Mouse (Mus musculus) induced T-regulatory cell, adult 2 months (primary cell): ENCODE data around the gene Scfd2.

Experiments used
- DNase-seq: peaks from one replicate; pipeline ENCODE4 v3.0.0-alpha.2; 2012; ENCODE audit warnings: low read depth

Scfd2 gene

DNA sequence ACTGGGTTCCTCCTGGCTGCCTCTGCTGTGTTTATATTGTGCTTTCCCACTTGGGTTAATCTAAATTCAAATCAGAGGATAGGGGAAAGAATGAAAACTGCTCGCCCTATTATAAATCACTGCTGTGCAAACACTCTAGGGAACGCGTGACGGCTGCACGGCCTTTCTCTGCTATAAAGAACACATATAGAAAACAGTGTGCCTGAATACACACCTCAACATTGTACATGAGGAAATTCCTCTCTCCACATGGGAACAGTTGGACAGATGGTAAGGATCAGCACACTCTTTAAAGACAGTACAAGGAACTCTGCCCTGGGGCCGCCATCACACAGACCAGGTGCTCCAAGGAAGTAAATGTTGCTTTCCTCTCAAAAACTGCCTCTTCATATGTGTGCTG is 166.2 kb downstream of the Scfd2 start:
- no peak for DNase-seq

DNA sequence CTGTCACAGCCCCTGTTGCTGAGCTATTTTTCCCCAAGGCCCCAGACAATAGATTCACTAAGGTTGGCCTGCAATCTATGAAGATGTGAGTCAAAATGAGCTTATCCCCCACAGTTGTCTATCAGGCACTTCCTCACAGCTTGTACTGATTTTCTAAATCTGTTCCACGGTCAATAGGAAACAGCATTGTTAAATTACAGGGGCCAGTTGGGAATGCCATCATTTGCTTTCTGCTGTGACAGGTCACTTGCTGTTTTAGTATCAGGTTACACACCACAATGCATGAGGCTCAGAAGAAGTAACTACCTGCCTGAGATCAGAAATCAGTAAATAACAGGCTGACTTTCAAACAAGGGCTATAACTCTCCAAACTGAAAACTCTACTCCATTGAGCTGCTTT is 168.3 kb downstream of the Scfd2 start:
- DNase-seq = no peak

DNA sequence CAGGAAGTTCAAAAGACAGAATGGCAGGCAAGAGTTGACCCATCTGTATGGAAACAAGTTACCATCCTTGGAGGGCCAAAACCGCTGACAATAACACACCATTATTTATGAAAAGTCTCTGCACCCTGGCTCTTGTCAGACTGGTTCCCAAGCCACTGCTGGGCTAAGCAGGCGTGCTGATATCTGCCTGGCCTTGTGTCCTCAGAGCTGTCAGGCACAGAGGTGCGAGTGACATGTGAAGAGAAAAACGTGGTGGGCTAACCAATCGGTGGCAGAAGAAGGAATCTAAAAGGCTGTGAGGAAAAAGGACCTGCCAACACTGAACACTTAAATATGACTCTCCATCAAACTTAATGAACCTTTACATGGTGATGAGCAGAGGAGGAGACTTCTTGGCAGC is 170.0 kb downstream of the Scfd2 start:
- no peak for DNase-seq

DNA sequence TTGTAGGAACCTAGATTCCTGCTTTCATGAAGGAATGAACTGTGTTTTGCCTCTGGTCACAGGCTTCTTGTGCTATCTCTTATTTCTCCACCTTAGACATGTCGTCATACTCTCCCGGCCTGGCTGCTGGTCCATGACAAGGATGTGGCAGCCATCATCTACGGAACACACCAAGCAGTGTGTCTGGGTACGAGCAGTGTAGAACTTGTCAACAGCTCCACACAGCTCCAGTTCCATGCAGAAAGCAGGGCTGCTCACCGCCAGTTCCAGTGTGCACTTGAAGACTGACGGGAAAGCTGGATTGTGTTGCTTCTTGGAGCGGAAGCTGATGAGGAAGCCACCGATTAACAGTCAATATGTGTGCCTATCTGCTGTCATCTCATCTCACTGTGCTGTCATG is 173.5 kb downstream of the Scfd2 start:
- no peak for DNase-seq

DNA sequence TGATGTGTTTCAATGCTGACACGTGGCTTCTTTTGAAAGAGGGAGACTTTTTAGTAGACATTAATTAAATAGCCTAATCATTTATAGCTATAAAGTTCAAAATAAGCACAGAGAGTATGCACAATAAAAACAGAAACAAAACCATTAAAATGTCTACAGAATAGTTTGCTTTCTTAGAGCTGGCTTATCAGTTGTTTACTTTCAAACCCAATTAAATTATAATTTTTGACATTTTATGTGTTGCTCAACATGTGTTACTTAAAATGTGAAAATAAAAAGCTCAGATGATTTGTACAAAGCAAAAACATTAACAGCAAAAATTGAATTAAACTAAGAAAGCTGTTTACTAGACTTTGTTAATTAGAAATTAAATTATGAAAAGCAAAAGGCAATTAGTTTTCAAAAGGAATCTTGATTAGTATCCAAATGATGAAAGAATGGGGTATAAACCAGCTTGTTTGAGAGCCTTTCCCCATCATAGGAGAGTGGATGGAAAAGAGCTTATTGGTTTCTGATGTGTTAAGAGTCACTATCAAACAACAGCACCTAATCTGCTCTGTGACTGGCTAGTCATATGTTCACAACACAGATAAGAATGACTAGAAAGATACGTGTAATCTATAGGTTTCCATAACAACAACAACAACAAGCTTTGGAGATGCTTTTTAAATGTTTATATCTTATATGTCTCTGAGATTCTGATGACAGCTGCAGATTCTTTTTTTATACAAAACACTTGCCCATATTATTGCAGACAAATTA is 176.0 kb downstream of the Scfd2 start:
- no peak for DNase-seq

DNA sequence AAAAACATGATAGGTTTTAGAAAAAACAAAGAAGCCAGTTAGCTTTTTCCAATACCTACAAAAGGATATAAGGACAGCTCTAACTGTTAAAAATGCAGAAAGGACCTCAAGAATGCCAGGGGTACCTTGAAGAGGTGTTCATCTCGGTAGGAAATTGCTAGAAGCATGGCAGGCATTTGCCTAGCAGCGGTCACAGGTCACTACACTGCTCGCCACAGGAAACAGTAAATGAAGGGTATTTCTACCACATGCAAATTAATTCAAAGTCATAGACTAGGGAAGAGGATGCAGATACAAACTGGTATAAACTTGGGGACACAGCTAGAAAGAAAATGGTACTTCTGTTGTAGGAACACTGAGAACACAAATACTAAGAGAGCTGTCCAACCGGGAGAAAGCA is 180.7 kb downstream of the Scfd2 start:
- peak; percentile 7 for DNase-seq

DNA sequence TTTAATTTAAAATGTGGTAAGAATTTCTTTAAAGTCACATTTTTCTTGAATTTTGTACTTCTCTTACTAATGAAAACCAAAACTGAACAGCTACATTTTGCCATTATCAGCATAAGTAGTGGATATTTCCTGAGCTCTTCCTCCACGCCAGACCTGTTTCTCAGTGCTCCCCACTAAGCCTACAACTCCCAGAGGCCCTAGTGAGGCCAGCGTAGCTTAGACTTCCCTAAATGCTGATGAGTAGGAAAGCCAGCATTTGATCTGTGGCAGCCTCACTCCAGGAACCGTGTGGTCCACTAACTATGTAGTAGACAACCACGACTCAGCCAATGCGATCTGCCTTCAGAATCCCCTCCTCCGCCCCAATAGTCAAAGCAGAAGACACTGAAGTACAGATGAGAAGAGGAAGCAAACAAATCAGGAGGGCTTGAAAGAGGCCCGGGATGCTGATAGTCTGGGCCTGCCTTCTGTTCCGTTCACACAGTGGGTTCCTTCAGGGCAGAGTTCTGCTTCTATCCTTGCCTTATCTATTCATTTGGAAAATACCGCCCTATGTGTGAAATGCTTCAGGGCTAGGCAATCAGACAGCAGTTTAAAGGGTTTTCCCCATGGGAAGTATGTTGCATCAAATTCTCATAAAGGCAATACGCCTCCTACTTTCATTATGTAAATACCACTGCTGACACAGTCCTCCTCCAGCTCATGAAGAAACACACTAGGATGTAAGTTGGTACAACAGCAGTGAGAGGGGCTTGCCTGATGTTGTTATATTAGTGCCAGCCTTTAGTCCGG is 183.3 kb downstream of the Scfd2 start:
- peak; percentile 61 for DNase-seq

DNA sequence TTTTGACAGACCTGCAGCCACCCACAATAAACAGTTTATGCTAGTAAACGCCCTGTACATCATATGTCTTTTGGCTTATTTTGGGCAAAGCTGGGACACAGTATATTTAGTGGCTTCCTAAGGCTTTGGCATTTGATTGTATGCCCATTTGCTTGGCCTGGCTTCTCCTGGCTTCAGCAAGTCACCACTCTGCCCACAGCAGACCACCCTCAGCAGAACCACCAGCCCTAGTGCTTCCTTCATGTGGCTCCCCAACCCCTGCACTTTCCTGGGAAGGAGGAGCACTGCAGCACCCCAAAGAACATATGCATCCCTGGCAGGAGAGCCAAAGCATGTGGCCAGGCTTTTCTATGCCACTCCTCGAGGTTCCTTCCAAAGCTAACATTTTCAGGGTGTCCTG is 188.5 kb downstream of the Scfd2 start:
- DNase-seq = no peak

DNA sequence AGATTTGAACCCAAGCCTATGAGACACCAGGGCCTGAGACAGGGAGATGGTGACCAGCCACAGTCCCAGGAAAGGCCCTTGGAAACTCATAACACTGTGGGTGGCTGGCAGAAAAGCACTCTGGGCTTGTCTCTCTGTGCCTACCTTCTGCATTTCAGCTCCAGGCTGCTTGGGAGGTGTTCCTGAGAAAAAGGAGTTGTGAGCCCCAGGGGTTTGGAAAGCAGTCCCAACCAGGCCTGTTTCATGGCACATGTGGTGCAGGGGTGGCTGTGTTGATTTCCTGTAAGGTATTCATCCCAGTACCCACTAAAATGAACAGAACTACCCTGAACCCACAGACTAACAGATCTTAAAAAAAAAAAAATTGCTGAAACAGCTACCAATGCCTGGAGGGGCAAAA is 189.0 kb downstream of the Scfd2 start:
- no peak for DNase-seq

DNA sequence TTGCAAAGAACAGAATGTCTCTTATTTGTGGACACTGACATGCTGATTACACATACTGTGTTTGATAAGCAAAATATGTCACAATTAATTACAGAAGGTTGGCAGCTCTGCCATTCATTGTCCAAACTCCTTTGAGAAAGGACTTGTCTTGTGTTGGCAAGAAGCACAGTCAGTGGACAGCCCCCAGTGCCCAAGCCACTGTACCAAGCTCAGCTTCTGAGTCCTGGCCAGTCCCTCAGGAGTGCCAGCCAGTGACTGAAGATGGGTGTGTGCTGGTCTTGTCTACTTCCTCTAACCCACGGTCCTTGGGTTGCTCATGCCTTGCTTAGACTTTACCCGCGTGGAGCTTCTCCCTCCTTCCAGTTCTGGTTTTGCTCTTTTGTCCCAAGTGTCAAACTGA is 194.1 kb downstream of the Scfd2 start:
- no peak for DNase-seq

DNA sequence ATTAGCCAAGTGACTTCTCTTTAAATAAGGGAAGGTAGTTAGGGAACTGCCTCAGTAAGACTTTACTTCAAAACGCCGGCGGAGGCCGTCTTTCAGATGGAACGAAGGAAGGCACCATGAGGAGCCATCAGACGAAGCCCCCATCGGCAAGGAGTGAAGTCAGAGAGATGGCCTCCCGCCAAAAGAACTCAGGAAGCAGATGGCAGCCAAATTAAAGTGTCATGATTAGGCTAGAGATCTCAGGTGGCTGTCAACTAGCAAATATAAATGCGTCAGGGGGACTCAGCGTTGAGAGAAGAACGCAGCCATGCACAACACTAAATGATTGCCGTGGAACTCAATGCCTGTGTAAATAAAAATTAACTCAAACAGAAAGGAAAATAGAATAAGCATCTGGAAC is 194.8 kb downstream of the Scfd2 start:
- no peak for DNase-seq

DNA sequence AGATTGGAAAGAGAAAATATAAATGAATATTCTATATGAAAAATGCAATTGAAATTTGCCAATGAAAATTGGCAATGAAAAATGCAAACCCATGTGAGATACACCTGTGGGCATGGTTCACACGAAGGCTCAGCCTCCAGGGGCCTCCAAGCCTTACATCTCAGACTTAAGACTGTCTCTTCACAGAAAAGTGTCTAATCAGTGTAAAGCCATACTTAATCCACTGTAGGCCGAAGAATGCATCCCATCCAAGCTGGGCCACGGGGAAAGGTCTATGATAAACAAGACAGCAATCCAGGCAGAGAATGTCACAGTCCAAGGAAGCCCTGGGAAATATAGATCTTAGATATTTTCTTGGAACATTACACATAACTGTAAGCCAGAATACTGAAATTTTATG is 198.3 kb downstream of the Scfd2 start:
- DNase-seq = no peak

DNA sequence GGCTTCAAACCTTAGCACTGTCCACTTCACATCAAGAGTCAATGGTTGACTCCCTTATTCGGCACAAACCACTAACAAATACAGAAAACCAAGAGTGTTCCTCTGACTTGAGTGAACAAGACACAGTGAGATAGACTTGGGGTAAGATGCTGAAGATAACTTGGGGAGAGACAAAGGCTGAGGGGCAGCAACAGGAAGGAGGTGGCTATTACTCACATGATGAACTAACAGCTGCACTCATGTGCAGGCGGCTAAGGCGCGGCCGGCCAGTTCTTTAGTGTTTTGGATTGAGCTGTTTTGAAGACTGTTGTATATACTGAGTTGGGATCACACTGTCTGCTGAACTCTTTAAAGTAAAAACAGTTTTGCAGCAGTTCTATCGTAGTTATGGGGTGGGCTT is 205.3 kb downstream of the Scfd2 start:
- no peak for DNase-seq

DNA sequence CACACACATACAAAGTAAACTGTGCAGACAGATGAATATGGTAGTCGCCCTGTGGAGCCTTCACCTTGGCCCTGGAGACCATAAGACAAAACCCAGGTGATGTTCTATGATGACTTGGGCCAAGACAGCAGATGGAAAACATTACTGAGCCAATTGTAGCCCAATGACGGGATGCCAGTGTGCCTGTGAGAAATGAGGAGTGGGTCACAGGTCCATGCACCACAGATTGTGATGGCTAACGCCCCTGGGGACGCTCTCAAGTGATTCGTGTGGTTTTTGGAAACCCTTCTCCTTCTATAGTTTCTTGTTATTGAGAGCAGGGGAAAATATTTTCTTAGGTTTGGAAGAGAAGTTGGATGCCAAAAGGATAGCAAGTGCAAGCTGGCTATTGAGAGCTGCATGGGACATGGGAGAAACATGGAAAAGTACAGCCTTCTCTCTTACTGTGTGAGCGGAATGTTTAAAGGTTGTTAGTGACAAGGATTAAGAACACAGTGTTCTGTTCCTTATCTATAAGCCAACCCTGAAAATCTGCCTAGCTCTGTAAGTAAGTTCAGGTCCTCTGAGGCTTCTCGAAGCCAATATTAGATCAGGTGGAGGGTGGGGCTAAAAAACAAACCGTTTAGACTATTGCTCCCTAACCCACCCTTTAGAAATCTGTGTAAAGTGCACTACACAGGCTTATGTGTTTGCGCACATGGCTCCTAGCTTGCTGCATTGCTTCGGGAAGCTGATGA is 210.4 kb downstream of the Scfd2 start:
- DNase-seq = no peak

DNA sequence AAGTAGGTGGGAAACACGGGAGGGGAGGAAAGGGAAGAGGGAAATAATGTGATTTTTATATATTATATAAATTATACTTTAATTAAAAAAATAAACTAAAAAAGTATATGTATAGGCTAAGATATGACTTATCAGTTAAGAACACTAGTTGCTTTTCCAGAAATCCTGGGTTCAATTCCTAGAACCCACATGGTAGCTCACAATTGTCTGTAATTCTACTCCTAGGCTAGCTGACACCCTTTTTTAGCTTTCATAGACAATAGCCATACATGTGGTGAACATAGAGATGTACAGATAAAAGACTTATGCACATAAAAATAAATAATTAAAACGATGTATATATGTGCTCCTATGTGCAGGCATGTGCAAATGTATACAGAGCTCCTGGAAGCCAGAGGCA is 212.0 kb downstream of the Scfd2 start:
- no peak for DNase-seq

DNA sequence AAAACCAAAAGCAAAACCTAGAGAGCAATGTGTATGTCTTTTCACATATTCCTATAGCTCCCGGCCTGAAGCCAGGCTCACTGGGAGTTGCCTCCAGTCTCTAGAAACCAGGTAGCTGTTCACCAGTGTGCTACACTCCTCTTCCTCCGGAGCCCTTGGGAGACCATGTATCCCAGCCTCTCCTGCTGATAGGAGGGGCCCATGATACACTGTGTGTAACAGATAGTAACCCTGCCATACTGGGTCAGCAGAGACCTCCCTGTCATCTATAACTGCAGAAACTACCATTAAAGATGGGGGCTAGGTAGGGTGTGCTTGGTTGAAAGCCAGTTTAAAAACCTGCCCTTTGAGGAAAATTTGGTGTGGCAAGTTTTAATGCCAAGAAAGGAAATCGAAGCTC is 214.4 kb downstream of the Scfd2 start:
- no peak for DNase-seq

DNA sequence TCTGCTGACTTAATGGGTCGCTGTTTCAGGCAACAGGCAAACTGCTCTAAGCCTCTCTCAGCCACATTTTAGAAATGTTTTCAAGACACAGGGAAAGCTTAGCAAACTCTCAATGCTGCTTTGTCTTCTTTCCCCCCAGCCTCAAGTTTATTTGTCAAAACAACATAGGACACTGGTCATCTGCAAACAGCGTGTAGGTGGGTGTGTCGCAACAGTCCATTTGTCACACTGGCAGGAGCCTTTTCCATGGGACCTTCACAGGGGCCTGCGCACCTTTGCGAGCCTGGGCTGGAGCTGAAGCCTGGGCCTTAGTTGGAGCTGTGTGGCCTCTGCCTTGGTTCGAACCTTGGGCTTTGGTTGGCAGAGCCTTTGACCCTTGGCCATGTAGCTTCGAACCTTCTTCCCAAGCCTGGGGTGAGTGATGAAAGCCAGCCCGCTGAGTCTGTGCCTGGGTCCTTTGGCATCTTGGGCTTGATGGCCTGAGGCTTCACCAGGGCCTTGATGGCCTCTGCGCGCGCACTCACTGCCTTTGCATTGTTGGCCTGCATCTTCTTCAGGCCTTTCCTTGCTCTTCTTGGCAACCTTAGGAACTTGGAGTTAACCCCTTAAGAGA is 215.1 kb downstream of the Scfd2 start:
- no peak for DNase-seq

DNA sequence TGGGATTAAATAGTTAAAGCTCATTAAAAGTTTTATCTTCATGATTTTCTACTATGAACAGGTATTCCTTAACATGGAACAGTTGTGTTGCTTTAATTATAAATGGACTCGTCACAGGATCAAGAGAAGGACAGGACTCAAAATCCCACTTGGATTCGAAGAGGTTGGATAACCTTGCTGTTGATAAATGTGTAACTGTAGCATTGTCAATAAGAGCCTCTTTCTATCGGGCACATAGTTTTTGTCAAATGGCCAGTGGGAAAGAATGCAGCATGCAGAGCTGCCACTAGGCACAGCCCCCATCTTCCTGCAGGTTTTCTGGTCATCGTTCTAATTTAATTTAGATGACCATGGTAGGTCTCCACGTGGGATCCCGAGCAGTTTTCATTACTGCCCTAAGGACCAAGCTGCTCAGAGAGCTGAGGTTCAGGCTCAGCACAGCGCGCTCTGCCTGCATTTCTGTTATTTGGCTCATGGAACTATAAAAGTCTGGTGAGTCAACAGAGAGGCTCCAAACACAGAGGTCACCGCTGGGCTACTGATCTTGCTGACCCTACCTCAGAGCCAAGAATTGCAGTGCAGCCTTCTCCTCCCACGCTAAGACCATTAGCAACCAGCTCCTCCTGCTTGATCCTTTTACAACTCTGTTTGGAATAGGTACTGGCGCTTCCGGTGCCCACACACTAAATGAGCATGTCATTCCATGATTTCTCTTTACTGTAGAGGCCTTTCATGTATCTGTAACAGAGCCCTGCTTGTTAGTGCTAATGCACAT is 215.9 kb downstream of the Scfd2 start:
- DNase-seq = no peak

DNA sequence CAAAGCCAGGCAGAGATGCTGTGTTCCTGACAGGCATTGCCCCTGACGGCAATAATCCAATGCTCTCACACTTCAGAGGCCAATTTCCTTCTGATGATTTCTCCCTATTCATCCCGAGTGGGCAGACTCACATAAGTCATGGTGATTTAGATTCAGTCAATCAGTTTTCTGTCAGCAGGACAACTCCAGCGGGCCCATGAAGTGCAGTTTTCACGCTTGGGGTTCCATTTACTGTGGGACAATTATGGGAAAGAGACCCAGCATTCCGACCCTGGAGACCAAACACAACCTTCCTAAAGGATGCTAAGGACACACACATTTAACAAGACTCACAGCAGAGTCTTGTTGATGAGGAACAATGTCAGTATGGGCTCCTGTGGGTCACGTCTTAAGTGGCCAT is 217.1 kb downstream of the Scfd2 start:
- no peak for DNase-seq

DNA sequence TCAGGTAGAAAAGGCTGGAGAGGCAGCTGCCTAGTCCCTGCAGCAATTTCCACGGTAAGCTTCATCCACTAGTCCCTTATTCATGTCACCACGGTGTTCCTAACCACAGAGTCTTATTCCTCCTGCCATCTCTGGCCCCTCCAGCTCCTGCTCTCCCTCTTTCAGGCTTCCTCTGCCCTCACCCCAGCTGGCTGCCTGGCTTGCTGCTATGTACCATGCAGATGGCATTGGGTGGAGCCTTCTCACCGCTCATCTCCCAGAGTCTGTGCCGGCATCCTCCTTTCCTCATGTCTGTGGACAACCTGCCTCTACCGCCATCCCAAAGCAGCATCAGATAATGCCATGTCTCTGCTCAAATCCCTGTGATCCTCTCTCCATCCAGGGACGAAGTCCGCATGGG is 218.0 kb downstream of the Scfd2 start:
- DNase-seq = no peak

DNA sequence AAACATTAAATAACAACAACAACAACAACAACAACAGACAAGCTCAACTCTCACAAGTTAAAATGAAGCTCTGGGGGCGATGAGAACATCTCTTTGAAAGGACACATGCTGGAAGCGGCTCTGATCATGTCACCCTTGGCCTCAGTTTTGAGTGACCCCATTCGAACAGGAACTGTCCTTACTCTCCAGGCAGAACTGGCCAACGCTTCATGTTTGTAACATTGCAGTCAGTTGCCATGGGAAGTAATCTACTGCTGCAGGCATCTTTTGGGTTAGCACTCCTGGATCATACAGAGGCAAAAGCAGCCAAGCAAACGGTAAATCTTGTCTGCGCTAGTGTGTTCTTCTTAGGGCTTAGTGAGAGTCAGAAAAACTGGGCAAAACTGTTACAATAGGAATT is 219.7 kb downstream of the Scfd2 start:
- DNase-seq = no peak
